Mouse (Mus musculus): ENCODE measurements around the gene Mex3b. TPM values are rescaled to one million over a fixed set of nuclear protein-coding genes. Genes with fewer than 3 reads are reported as not detected.

Gene Mex3b
- polyA plus RNA-seq, 1 experiment from 2014 or later = 17.4 TPM

DNA sequence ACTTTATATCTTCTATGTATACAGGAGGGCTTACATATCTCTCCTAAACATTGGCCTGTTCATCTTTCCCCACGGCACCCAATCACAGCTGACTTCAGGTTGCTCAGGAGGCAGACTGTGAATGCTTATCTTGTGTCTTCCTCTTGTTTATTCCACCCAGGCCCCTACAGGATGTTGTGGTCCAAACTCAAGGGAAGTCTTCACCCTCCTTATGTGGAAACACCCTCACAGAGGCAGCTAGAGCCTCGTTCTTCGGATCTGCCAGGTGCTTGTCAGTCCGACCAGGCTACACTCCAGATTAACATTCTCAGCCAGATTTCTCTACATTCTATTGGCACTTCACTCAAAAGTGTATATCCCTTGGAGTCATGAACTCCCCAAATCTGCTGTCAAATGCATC is 32.7 kb upstream of the Mex3b start:
- Histone ChIP-seq H3K4me1 (ENCODE audit: insufficient read depth) (peaks cover 3% of the 10 kb centered on the region; the same call in 1 of the 2 replicates), H3K27me3 (ENCODE audit: insufficient read depth, low read length) (no peaks in the 10 kb centered on the region), H3K36me3 (ENCODE audit: insufficient read depth) (no peaks in the 10 kb centered on the region), H3K4me2 (no peak overlapping the region), H3K27ac (ENCODE audit: low read depth) (no peak overlapping the region), H3K4me3 (ENCODE audit: low read depth, low read length) (no peak overlapping the region), H3K9ac (no peak overlapping the region), H3K9me3 (ENCODE audit: low read depth, low read length) (no peaks in the 10 kb centered on the region)
- DNase-seq = no peak
- WGBS = 56% methylated on average over 4 of the region's 4 CpGs
- no peak for ATAC-seq (ENCODE audit: insufficient read depth)
- TF ChIP-seq CTCF (IDR thresholded peaks at IDR 0.05; ENCODE audit: low read depth) = no peak

- no peaks in the 10 kb centered on the region for H3K27me3 ChIP-seq (ENCODE audit: insufficient read depth, low read length)
- ATAC-seq (ENCODE audit: insufficient read depth) (no peak; the same call in none of the 2 replicates), DNase-seq (no peak)
- 35% methylated on average over 1 of the region's 1 CpGs for WGBS
- no peak overlapping the region for H3K4me3 ChIP-seq (ENCODE audit: low read depth, low read length)
- H3K4me2 ChIP-seq = no peak overlapping the region
- no peaks in the 10 kb centered on the region for H3K9me3 ChIP-seq (ENCODE audit: low read depth, low read length)
- H3K9ac ChIP-seq = no peak overlapping the region
- peaks cover 3% of the 10 kb centered on the region; the same call in 1 of the 2 replicates for H3K4me1 ChIP-seq (ENCODE audit: insufficient read depth)
- peak overlapping the region; percentile 69 for H3K27ac ChIP-seq (ENCODE audit: low read depth)
- TF ChIP-seq CTCF (IDR thresholded peaks at IDR 0.05; ENCODE audit: low read depth) = no peak
- H3K36me3 ChIP-seq (ENCODE audit: insufficient read depth) = no peaks in the 10 kb centered on the region
Measured at GRCm38 (mm10) chr7:82838414-82838813, 28.7 kb upstream of the Mex3b start.

- Histone ChIP-seq H3K27me3 (ENCODE audit: insufficient read depth, low read length) (no peaks in the 10 kb centered on the region), H3K9me3 (ENCODE audit: low read depth, low read length) (no peaks in the 10 kb centered on the region), H3K4me1 (ENCODE audit: insufficient read depth) (peaks cover 3% of the 10 kb centered on the region; the same call in 1 of the 2 replicates), H3K4me3 (ENCODE audit: low read depth, low read length) (no peak overlapping the region), H3K4me2 (no peak overlapping the region), H3K36me3 (ENCODE audit: insufficient read depth) (no peaks in the 10 kb centered on the region), H3K9ac (no peak overlapping the region), H3K27ac (ENCODE audit: low read depth) (peak overlapping the region; percentile 69)
- ATAC-seq (ENCODE audit: insufficient read depth) = peak; percentile 87
- peak; percentile 86 for DNase-seq
- 27% methylated on average over 11 of the region's 11 CpGs for WGBS
- TF ChIP-seq CTCF (IDR thresholded peaks at IDR 0.05; ENCODE audit: low read depth) = no peak
Measured at GRCm38 (mm10) chr7:82838965-82839675, 28.0 kb upstream of the Mex3b start.

- H3K4me2 ChIP-seq = no peak overlapping the region
- no peak overlapping the region for H3K4me3 ChIP-seq (ENCODE audit: low read depth, low read length)
- no peaks in the 10 kb centered on the region for H3K9me3 ChIP-seq (ENCODE audit: low read depth, low read length)
- no peak overlapping the region for H3K27ac ChIP-seq (ENCODE audit: low read depth)
- TF ChIP-seq CTCF (IDR thresholded peaks at IDR 0.05; ENCODE audit: low read depth) = no peak
- DNase-seq (no peak), ATAC-seq (ENCODE audit: insufficient read depth) (no peak)
- 46% methylated on average over 10 of the region's 10 CpGs for WGBS
- no peaks in the 10 kb centered on the region for H3K27me3 ChIP-seq (ENCODE audit: insufficient read depth, low read length)
- H3K36me3 ChIP-seq (ENCODE audit: insufficient read depth) = no peaks in the 10 kb centered on the region
- peaks cover 3% of the 10 kb centered on the region; the same call in 1 of the 2 replicates for H3K4me1 ChIP-seq (ENCODE audit: insufficient read depth)
- H3K9ac ChIP-seq = no peak overlapping the region
Measured at GRCm38 (mm10) chr7:82842222-82842920, 24.8 kb upstream of the Mex3b start.

GRCm38 (mm10) chr7:82850756-82851155 is 16.4 kb upstream of the Mex3b start:
- Histone ChIP-seq H3K27me3 (ENCODE audit: insufficient read depth, low read length) (no peaks in the 10 kb centered on the region), H3K4me2 (no peak overlapping the region), H3K36me3 (ENCODE audit: insufficient read depth) (no peaks in the 10 kb centered on the region), H3K9ac (no peak overlapping the region), H3K4me1 (ENCODE audit: insufficient read depth) (0 out of 2 replicates have a peak, but pooled peaks cover 3% of the 10 kb centered on the region), H3K27ac (ENCODE audit: low read depth) (no peak overlapping the region), H3K4me3 (ENCODE audit: low read depth, low read length) (no peak overlapping the region), H3K9me3 (ENCODE audit: low read depth, low read length) (no peaks in the 10 kb centered on the region)
- no peak for TF ChIP-seq CTCF (IDR thresholded peaks at IDR 0.05; ENCODE audit: low read depth)
- 77% methylated on average over 3 of the region's 3 CpGs for WGBS
- peak; percentile 43 for DNase-seq
- no peak for ATAC-seq (ENCODE audit: insufficient read depth)

GRCm38 (mm10) chr7:82851670-82852069 is 15.5 kb upstream of the Mex3b start:
- 84% methylated on average over 4 of the region's 4 CpGs for WGBS
- Histone ChIP-seq H3K36me3 (ENCODE audit: insufficient read depth) (no peaks in the 10 kb centered on the region), H3K4me1 (ENCODE audit: insufficient read depth) (0 out of 2 replicates have a peak, but pooled peaks cover 3% of the 10 kb centered on the region), H3K9ac (no peak overlapping the region), H3K4me2 (no peak overlapping the region), H3K4me3 (ENCODE audit: low read depth, low read length) (no peak overlapping the region), H3K27ac (ENCODE audit: low read depth) (no peak overlapping the region), H3K27me3 (ENCODE audit: insufficient read depth, low read length) (no peaks in the 10 kb centered on the region), H3K9me3 (ENCODE audit: low read depth, low read length) (no peaks in the 10 kb centered on the region)
- DNase-seq (no peak), ATAC-seq (ENCODE audit: insufficient read depth) (no peak)
- no peak for TF ChIP-seq CTCF (IDR thresholded peaks at IDR 0.05; ENCODE audit: low read depth)

DNA sequence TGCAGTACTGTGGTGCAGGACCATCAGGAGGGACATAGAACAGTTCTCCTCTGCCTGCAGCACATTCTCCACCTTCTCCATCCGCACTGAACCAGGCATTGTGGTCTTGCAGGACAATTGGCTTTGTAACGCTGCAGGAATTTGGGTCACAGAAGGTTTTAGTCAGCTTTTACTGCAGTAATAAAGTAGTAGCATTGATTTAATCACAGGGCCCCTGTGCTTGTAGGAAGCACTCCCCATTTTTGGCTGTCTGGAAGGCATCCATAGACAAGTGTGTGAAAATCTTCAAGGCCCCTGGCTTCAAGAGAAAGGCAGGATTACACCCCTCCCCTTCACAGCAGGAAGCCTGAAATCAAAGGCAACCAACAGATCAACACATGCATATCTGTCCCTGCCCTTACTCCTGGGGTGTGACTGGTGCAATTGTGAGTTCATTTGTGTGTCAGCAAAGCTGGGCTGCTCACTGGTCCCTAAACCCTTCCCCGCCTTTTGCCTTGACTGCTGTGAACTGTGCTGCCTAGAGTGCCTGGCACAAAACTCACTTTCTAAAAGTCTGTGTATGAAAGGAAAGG is 12.9 kb upstream of the Mex3b start:
- Histone ChIP-seq H3K9ac (no peak overlapping the region), H3K4me2 (no peak overlapping the region), H3K27ac (ENCODE audit: low read depth) (peak overlapping the region; percentile 32; the same call in 1 of the 2 replicates), H3K36me3 (ENCODE audit: insufficient read depth) (no peaks in the 10 kb centered on the region), H3K27me3 (ENCODE audit: insufficient read depth, low read length) (no peaks in the 10 kb centered on the region), H3K9me3 (ENCODE audit: low read depth, low read length) (no peaks in the 10 kb centered on the region), H3K4me1 (ENCODE audit: insufficient read depth) (0 out of 2 replicates have a peak, but pooled peaks cover 3% of the 10 kb centered on the region), H3K4me3 (ENCODE audit: low read depth, low read length) (no peak overlapping the region)
- ATAC-seq (ENCODE audit: insufficient read depth) (no peak), DNase-seq (peak; percentile 30)
- no peak for TF ChIP-seq CTCF (IDR thresholded peaks at IDR 0.05; ENCODE audit: low read depth)
- WGBS = 54% methylated on average over 3 of the region's 3 CpGs
